Mouse (Mus musculus): ENCODE measurements around the gene Hmg20b. TPM values are rescaled to one million over a fixed set of nuclear protein-coding genes. Genes with fewer than 3 reads are reported as not detected.

Gene Hmg20b
- total and polyA plus RNA-seq, 2 experiments from 2014 or later, result 20.8 to 36.8 TPM

GRCm38 (mm10) chr10:81340551-81341332 is 9.5 kb downstream of the Hmg20b start:
- DNase-seq (ENCODE audit: low spot score) (no peak), ATAC-seq (no peak)
- H3K4me2 ChIP-seq (ENCODE audit: low read depth, low read length), result no peak overlapping the region
- TF ChIP-seq CTCF (IDR thresholded peaks at IDR 0.05; ENCODE audit: low read depth), result no peak
- no peak overlapping the region for H3K4me3 ChIP-seq (ENCODE audit: low read length)
- peaks cover 28% of the 10 kb centered on the region; the same call in 1 of the 2 replicates for H3K27me3 ChIP-seq (ENCODE audit: insufficient read depth, low read length)
- 39% methylated on average over 17 of the region's 17 CpGs for WGBS
- no peak overlapping the region for H3K27ac ChIP-seq
- H3K9ac ChIP-seq (replicated peaks; ENCODE audit: low read length), result no peak overlapping the region
- 0 out of 2 replicates have a peak, but pooled peaks cover 4% of the 10 kb centered on the region for H3K4me1 ChIP-seq (ENCODE audit: insufficient read depth, low read length)
- no peaks in the 10 kb centered on the region for H3K9me3 ChIP-seq (ENCODE audit: low read length)
- H3K36me3 ChIP-seq (ENCODE audit: insufficient read depth, low read length), result no peaks in the 10 kb centered on the region

GRCm38 (mm10) chr10:81336558-81336957 is 13.7 kb downstream of the Hmg20b start:
- no peak for DNase-seq (ENCODE audit: low spot score)
- ATAC-seq, result no peak
- WGBS, result 96% methylated on average over 4 of the region's 4 CpGs

GRCm38 (mm10) chr10:81335393-81336340 is 14.6 kb downstream of the Hmg20b start:
- Histone ChIP-seq H3K4me3 (ENCODE audit: low read length) (no peak overlapping the region), H3K4me2 (ENCODE audit: low read depth, low read length) (no peak overlapping the region), H3K27ac (no peak overlapping the region), H3K27me3 (ENCODE audit: insufficient read depth, low read length) (no peaks in the 10 kb centered on the region), H3K9me3 (ENCODE audit: low read length) (no peaks in the 10 kb centered on the region), H3K9ac (replicated peaks; ENCODE audit: low read length) (no peak overlapping the region), H3K4me1 (ENCODE audit: insufficient read depth, low read length) (0 out of 2 replicates have a peak, but pooled peaks cover 7% of the 10 kb centered on the region), H3K36me3 (ENCODE audit: insufficient read depth, low read length) (no peaks in the 10 kb centered on the region)
- peak; percentile 33; the same call in 1 of the 2 replicates for ATAC-seq
- 36% methylated on average over 19 of the region's 19 CpGs for WGBS
- peak; percentile 39 for DNase-seq (ENCODE audit: low spot score)
- no peak for TF ChIP-seq CTCF (IDR thresholded peaks at IDR 0.05; ENCODE audit: low read depth)

More at GRCm38 (mm10) chr10:81336558-81336957, 13.7 kb downstream of the Hmg20b start:
- no peak overlapping the region for H3K4me2 ChIP-seq (ENCODE audit: low read depth, low read length)
- H3K4me3 ChIP-seq (ENCODE audit: low read length), result no peak overlapping the region
- H3K9ac ChIP-seq (replicated peaks; ENCODE audit: low read length), result no peak overlapping the region
- TF ChIP-seq CTCF (IDR thresholded peaks at IDR 0.05; ENCODE audit: low read depth), result no peak
- no peaks in the 10 kb centered on the region for H3K36me3 ChIP-seq (ENCODE audit: insufficient read depth, low read length)
- 0 out of 2 replicates have a peak, but pooled peaks cover 7% of the 10 kb centered on the region for H3K4me1 ChIP-seq (ENCODE audit: insufficient read depth, low read length)
- H3K27me3 ChIP-seq (ENCODE audit: insufficient read depth, low read length), result no peaks in the 10 kb centered on the region
- no peak overlapping the region for H3K27ac ChIP-seq
- H3K9me3 ChIP-seq (ENCODE audit: low read length), result no peaks in the 10 kb centered on the region

- no peak overlapping the region for H3K4me3 ChIP-seq (ENCODE audit: low read length)
- H3K36me3 ChIP-seq (ENCODE audit: insufficient read depth, low read length), result no peaks in the 10 kb centered on the region
- TF ChIP-seq CTCF (IDR thresholded peaks at IDR 0.05; ENCODE audit: low read depth), result no peak
- ATAC-seq, result no peak
- H3K4me1 ChIP-seq (ENCODE audit: insufficient read depth, low read length), result 0 out of 2 replicates have a peak, but pooled peaks cover 7% of the 10 kb centered on the region
- no peak overlapping the region for H3K9ac ChIP-seq (replicated peaks; ENCODE audit: low read length)
- no peak for DNase-seq (ENCODE audit: low spot score)
- no peaks in the 10 kb centered on the region for H3K9me3 ChIP-seq (ENCODE audit: low read length)
- no peaks in the 10 kb centered on the region for H3K27me3 ChIP-seq (ENCODE audit: insufficient read depth, low read length)
- no peak overlapping the region for H3K27ac ChIP-seq
- 62% methylated on average over 11 of the region's 11 CpGs for WGBS
- H3K4me2 ChIP-seq (ENCODE audit: low read depth, low read length), result no peak overlapping the region
Observed at GRCm38 (mm10) chr10:81334324-81334723, 16.0 kb downstream of the Hmg20b start.

DNA sequence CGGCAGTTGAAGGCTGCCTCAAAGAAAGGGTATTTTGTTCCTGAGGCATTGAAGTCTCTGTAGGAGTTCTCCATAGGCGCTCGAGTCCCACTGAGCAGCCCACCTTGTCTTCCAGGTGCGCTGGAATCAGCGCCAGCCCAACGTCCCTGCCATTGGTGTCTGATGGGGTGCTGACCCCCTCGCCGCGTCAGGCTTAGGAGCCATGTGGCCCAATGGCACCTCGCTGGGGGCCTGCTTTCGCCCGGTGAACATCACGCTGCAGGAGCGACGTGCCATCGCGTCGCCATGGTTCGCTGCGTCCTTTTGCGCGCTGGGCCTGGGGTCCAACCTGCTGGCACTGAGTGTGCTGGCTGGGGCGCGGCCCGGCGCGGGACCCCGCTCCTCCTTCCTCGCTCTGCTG is 18.0 kb downstream of the Hmg20b start:
- no peaks in the 10 kb centered on the region for H3K27me3 ChIP-seq (ENCODE audit: insufficient read depth, low read length)
- no peak overlapping the region for H3K4me2 ChIP-seq (ENCODE audit: low read depth, low read length)
- H3K27ac ChIP-seq, result no peak overlapping the region
- no peaks in the 10 kb centered on the region for H3K9me3 ChIP-seq (ENCODE audit: low read length)
- 0 out of 2 replicates have a peak, but pooled peaks cover under 1% of the 10 kb centered on the region for H3K36me3 ChIP-seq (ENCODE audit: insufficient read depth, low read length)
- no peak overlapping the region for H3K4me3 ChIP-seq (ENCODE audit: low read length)
- ATAC-seq (no peak), DNase-seq (ENCODE audit: low spot score) (no peak)
- no peak overlapping the region for H3K9ac ChIP-seq (replicated peaks; ENCODE audit: low read length)
- WGBS, result 16% methylated on average over 29 of the region's 29 CpGs
- H3K4me1 ChIP-seq (ENCODE audit: insufficient read depth, low read length), result 0 out of 2 replicates have a peak, but pooled peaks cover 7% of the 10 kb centered on the region
- no peak for TF ChIP-seq CTCF (IDR thresholded peaks at IDR 0.05; ENCODE audit: low read depth)

- no peak for TF ChIP-seq CTCF (IDR thresholded peaks at IDR 0.05; ENCODE audit: low read depth)
- H3K9ac ChIP-seq (replicated peaks; ENCODE audit: low read length), result no peak overlapping the region
- H3K4me3 ChIP-seq (ENCODE audit: low read length), result no peak overlapping the region
- H3K27me3 ChIP-seq (ENCODE audit: insufficient read depth, low read length), result no peaks in the 10 kb centered on the region
- no peak overlapping the region for H3K27ac ChIP-seq
- no peaks in the 10 kb centered on the region for H3K4me1 ChIP-seq (ENCODE audit: insufficient read depth, low read length)
- WGBS, result 55% methylated on average over 4 of the region's 4 CpGs
- H3K36me3 ChIP-seq (ENCODE audit: insufficient read depth, low read length), result peaks cover 23% of the 10 kb centered on the region
- DNase-seq (ENCODE audit: low spot score) (no peak), ATAC-seq (no peak)
- no peaks in the 10 kb centered on the region for H3K9me3 ChIP-seq (ENCODE audit: low read length)
- no peak overlapping the region for H3K4me2 ChIP-seq (ENCODE audit: low read depth, low read length)
Observed at GRCm38 (mm10) chr10:81330007-81330406, 20.3 kb downstream of the Hmg20b start.
